Mouse (Mus musculus) liver, adult 2 months (tissue): ENCODE measurements around the gene Ube2u. TPM values are rescaled to one million over a fixed set of nuclear protein-coding genes. Genes with fewer than 3 reads are reported as not detected.

Experiments used
- DNase-seq: peaks from one replicate; pipeline ENCODE4 v3.0.0-alpha.2; 2011; ENCODE audit warnings: low read depth, low spot score; ENCODE audit errors: extremely low read depth
- H3K27ac ChIP-seq: fragments of 200-500 bp; replicated peaks from 2 replicates; pipeline ENCODE4 v1.5.1; 2012; ENCODE audit warnings: low read depth, mild to moderate bottlenecking, control low read depth, inconsistent platforms, low read length; ENCODE audit not compliant: insufficient read depth
- H3K27me3 ChIP-seq: fragments of 200-500 bp; 2 replicates; pipeline ENCODE4 v1.6.1; 2012; ENCODE audit warnings: mild to moderate bottlenecking, moderate library complexity, low read length, inconsistent platforms; ENCODE audit not compliant: control insufficient read depth, insufficient read depth
- H3K36me3 ChIP-seq: fragments of 200-500 bp; 2 replicates; pipeline ENCODE4 v1.6.1; 2012; ENCODE audit warnings: low read length, inconsistent platforms; ENCODE audit not compliant: control insufficient read depth, insufficient read depth
- H3K4me1 ChIP-seq: fragments of 200-500 bp; 2 replicates; pipeline ENCODE4 v1.6.1; 2011; ENCODE audit warnings: low read length; ENCODE audit not compliant: control insufficient read depth, insufficient read depth
- H3K4me3 ChIP-seq: fragments of 200-500 bp; 2 replicates; pipeline ENCODE4 v1.5.1; 2011; ENCODE audit warnings: low read depth, mild to moderate bottlenecking, control low read depth, low read length, moderate library complexity; ENCODE audit not compliant: insufficient read depth
- H3K79me2 ChIP-seq: fragments of 200-500 bp; 2 replicates; pipeline ENCODE4 v1.6.1; 2012; ENCODE audit warnings: inconsistent platforms, mild to moderate bottlenecking, low read length, moderate library complexity; ENCODE audit not compliant: control insufficient read depth, insufficient read depth
- H3K9ac ChIP-seq: fragments of 200-500 bp; 2 replicates; pipeline ENCODE4 v1.6.1; 2012; ENCODE audit warnings: low read depth, mild to moderate bottlenecking, control low read depth, inconsistent platforms, low read length
- CTCF ChIP-seq: fragments of 200-500 bp; IDR thresholded peaks from 2 replicates; pipeline ENCODE4 v1.5.1; 2011; ENCODE audit warnings: low read depth, low read length, control low read depth
- POLR2A ChIP-seq: fragments of 200-500 bp; IDR thresholded peaks from 2 replicates; pipeline ENCODE4 v1.6.1; 2011; ENCODE audit warnings: low read length, control low read depth; ENCODE audit not compliant: insufficient read depth; ENCODE audit errors: extremely low read depth
- WGBS: fragments of 180-500 bp; shearing (Covaris S2); methylation state at CpG from one replicate; pipeline ENCODE4 v1.1.7; 2018; 5-methylcytosine and 5-hydroxymethylcytosine counted together
- polyA plus RNA-seq: library from polyadenylated mRNA; depleted of rRNA; stranded (reverse); fragments of >200 nt; gene quantifications from 2 replicates; pipeline ENCODE4 v1.2.3, GENCODE M21; 2012
- total RNA-seq: library from RNA; depleted of rRNA; stranded (reverse); fragments of >200 nt; gene quantifications from 2 replicates; pipeline ENCODE4 v1.2.3, GENCODE M21; 2014

The Ube2u gene
- total and polyA plus RNA-seq, 2 experiments, result 0.32 to 3.3 TPM

DNA sequence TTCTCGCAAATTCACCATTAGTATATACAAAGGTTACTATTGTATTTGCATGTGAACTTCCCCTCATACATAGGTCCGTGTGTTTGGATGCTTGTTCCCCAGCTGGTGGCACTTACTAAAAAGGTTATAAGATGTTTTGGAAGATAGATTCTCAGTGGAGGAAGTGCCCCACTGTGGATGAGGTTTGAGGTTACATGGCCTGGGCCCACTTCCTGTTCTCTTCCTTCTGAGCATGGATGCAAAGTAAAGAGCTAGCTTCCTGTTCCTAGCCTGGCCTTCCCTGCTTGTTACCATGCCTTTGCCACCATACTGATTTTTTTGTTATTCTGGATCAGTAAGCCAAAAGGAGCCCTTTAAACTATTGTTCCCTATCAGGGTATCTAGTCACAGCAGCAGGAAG, 24.7 kb downstream of the Ube2u start:
- Histone ChIP-seq H3K27ac (no peak overlapping the region), H3K4me3 (no peak overlapping the region), H3K36me3 (no peaks in the 10 kb centered on the region), H3K27me3 (no peaks in the 10 kb centered on the region), H3K9ac (no peak overlapping the region), H3K79me2 (no peaks in the 10 kb centered on the region), H3K4me1 (no peaks in the 10 kb centered on the region)
- no peak for TF ChIP-seq CTCF
- no peak for TF ChIP-seq POLR2A
- DNase-seq, result no peak
- WGBS, result 72% methylated on average over 2 of the region's 2 CpGs

DNA sequence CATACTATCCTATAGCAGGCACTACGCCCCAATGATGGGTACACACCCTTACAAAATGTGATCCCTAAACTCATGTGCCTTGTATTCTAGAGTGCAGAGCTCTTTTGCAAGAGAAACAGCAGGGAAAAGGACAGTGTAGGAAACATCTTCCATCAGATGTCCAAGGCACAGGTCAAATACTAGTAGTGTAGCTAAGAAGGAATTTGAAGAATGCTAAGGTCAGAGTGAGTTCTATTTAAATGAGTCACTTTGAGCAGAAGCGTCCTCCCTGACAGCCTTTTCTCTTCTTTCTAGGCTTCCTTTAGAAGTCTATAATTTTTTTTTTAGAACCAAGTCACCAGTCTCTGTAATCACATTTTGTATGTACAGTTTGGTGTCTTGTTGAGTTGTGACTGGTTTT, 39.0 kb downstream of the Ube2u start:
- WGBS, result 89% methylated on average over 2 of the region's 2 CpGs
- Histone ChIP-seq H3K9ac (no peak overlapping the region), H3K27me3 (no peaks in the 10 kb centered on the region; the same call in 1 of the 2 replicates), H3K36me3 (no peaks in the 10 kb centered on the region), H3K4me1 (no peaks in the 10 kb centered on the region), H3K27ac (no peak overlapping the region), H3K4me3 (no peak overlapping the region), H3K79me2 (no peaks in the 10 kb centered on the region)
- TF ChIP-seq POLR2A, result no peak
- TF ChIP-seq CTCF, result no peak
- DNase-seq, result no peak

DNA sequence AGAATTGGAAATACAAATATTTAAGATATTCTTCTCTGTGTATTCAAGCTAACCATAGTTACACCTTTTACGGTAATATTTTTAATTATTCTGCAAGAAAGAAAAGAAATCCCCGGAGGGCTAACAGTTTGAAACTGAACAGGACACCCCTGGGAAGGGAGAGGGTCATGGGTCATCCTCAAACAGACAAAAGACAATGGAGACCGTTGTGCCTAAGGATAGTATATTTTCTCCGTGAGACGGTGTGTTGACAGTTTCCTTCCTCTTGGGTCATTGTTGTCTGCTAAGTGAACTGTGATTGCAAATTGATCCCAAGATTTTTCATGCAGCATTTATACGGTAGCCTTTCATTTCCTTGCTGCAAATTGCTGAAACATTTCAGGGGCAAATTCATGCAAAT, 43.9 kb downstream of the Ube2u start:
- Histone ChIP-seq H3K9ac (no peak overlapping the region), H3K4me1 (no peaks in the 10 kb centered on the region), H3K27me3 (no peaks in the 10 kb centered on the region), H3K36me3 (no peaks in the 10 kb centered on the region), H3K27ac (no peak overlapping the region), H3K4me3 (no peak overlapping the region), H3K79me2 (no peaks in the 10 kb centered on the region)
- no peak for DNase-seq
- no peak for TF ChIP-seq CTCF
- no peak for TF ChIP-seq POLR2A
- 80% methylated on average over 6 of the region's 6 CpGs for WGBS

DNA sequence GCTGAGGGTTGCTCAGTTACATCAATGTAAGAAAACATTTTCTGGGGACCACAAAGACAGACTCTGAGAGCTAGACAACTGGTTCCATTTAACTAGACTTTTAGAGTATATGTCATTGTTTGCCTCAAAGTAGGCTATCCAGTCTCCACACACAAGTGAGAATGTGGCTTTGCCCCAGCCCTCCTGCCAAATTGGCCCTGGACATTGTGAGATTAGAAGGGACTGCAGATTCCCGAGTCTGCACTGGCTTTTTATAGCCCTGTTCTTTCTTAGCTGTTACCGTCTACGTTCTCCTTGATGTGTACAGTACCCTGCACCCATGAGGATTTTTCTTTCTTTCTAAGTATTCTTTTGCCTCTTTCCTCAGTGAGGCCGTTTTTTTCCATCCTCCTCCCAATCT, 46.1 kb downstream of the Ube2u start:
- Histone ChIP-seq H3K4me3 (no peak overlapping the region), H3K27me3 (no peaks in the 10 kb centered on the region), H3K9ac (no peak overlapping the region), H3K79me2 (no peaks in the 10 kb centered on the region), H3K27ac (no peak overlapping the region), H3K4me1 (no peaks in the 10 kb centered on the region), H3K36me3 (no peaks in the 10 kb centered on the region)
- no peak for TF ChIP-seq POLR2A
- TF ChIP-seq CTCF, result no peak
- WGBS, result 79% methylated on average over 4 of the region's 4 CpGs
- no peak for DNase-seq

DNA sequence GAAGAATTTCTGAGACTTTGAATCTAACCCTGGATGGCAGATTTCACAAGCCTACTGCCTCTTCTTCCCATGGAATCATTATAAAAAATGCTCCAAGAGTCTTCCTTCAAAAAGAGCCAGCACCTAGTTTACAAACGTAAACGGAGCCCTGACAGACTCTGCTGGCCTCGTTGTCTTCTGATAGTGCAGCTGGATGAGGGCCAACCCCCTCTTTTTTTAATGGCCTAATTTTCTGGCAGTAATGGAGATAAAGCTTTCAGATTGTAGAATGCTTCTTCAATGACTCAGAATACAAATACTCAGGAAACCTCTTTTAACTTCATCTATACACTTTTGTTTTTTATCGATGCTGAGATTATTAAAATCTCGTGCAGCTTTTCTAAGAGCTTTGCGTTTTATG, 47.6 kb downstream of the Ube2u start:
- Histone ChIP-seq H3K27me3 (no peaks in the 10 kb centered on the region), H3K27ac (no peak overlapping the region), H3K4me1 (no peaks in the 10 kb centered on the region), H3K79me2 (no peaks in the 10 kb centered on the region), H3K36me3 (no peaks in the 10 kb centered on the region), H3K4me3 (no peak overlapping the region), H3K9ac (no peak overlapping the region)
- 50% methylated on average over 6 of the region's 6 CpGs for WGBS
- DNase-seq, result no peak
- no peak for TF ChIP-seq CTCF
- TF ChIP-seq POLR2A, result no peak

DNA sequence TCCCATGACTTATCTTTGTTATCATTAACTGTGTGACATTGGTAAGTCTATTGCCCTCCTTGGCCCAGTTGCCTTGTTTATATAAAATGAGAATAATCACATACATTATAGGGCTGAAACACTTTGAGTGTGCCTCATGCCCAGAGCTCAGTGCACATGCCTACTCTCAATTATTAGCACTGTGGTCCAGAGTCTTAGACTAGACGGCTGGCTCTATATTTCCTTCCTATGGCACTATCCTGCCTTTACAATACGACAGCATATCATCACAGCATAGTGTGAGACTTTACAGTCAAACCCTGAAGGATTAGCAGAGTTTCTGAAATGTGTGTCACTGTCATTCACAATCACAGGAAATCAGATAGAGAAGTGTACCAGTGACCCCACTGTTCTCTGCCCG, 48.4 kb downstream of the Ube2u start:
- Histone ChIP-seq H3K79me2 (no peaks in the 10 kb centered on the region), H3K36me3 (no peaks in the 10 kb centered on the region), H3K4me1 (no peaks in the 10 kb centered on the region), H3K4me3 (no peak overlapping the region), H3K9ac (no peak overlapping the region), H3K27ac (no peak overlapping the region), H3K27me3 (no peaks in the 10 kb centered on the region)
- TF ChIP-seq POLR2A (no peak), CTCF (no peak)
- 58% methylated on average over 3 of the region's 3 CpGs for WGBS
- DNase-seq, result no peak
